Mouse (Mus musculus) frontal cortex, postnatal 36 days (tissue): Measurements from ENCODE around the gene Dnah10.
"Not testable (repeated sequence)": the region's sequence is repeated elsewhere in the genome, so short reads cannot be mapped to it uniquely, and the experiment has no call there.

ENCODE experiments used
- DNase-seq, 2 experiments: peaks; one replicate each; pipeline ENCODE4 v3.0.0; 2022; ENCODE audit warnings: low spot score in 2 of 2

Gene Dnah10

DNA sequence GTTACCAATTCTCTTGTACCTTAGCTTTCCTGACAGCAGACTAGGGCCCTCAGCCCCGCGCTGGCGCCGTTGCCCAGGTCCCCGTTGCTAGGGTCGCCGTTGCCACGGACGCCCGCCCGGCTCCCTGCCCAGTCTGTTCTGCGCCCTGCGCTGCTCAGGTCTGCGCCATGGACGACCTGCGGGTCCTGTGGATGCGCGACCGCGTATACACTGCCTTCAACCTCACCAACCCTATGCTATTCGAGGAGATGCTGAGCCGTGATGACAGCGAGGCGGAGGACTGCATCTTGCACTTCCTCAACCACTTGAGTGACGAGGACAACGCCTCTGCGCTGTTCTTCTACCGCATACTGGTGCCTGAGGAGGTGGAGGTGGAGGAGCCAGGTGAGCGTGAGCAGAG is at the start of gene Dnah10:
TSS of gene Dnah10 (plus strand) at position 89 of the 400 bp plus-strand sequence.
- peak; percentile 47 to 54 for DNase-seq

DNA sequence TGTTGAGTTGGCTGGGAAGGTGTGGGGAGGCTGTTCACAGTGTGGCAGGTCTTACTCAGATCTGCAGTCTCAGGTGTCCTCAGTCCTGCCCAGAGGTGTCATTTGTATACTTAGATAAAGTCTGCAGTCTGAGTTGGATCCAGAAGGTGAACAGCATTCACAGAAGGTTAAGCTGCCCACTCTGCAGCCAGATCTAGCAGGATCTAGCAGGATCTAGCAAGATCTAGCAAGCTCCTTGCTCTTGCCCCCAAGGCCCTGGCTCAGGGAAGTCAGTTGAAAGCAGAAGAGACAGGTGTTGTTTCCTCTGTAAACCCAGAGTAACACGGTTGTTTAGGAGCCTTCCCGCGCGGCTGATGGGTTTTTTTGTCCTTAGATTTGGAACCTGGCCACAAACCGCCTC is 11.1 kb upstream of the Dnah10 start:
- DNase-seq, result no peak

- no peak for DNase-seq
Observed at GRCm38 (mm10) chr5:124715135-124715534, 9.8 kb upstream of the Dnah10 start.

DNA sequence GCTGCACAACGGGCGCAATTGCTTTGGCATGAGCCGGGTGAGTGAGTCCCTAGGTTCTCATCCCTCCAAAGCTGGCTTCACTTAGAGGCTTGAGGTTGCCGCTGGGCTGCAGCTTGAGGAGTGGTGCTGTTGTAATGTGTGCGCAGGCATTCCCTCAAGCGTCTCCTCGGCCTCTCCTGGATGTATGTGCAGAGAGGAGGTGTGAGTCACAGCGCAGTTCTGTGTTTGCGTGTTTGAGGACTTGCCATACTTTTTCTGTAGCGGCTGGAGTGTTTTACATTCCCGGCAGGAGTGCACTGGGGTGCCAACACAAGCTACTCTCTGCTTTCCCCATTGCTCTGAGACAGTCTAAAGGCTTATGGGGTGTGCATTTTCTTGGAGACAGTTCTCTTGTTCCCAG is 6.9 kb upstream of the Dnah10 start:
- DNase-seq, result peak; percentile 9 to 18

- DNase-seq, result no peak
Observed at GRCm38 (mm10) chr5:124718396-124718795, 6.5 kb upstream of the Dnah10 start.

- DNase-seq, result no peak
Observed at GRCm38 (mm10) chr5:124723125-124723524, 1.8 kb upstream of the Dnah10 start.

- DNase-seq, result no peak
Observed at GRCm38 (mm10) chr5:124729662-124730206, 4.8 kb downstream of the Dnah10 start.

GRCm38 (mm10) chr5:124733961-124734360 is 9.1 kb downstream of the Dnah10 start:
- no peak for DNase-seq

- no peak for DNase-seq
Observed at GRCm38 (mm10) chr5:124741898-124742599, 17.2 kb downstream of the Dnah10 start.

DNA sequence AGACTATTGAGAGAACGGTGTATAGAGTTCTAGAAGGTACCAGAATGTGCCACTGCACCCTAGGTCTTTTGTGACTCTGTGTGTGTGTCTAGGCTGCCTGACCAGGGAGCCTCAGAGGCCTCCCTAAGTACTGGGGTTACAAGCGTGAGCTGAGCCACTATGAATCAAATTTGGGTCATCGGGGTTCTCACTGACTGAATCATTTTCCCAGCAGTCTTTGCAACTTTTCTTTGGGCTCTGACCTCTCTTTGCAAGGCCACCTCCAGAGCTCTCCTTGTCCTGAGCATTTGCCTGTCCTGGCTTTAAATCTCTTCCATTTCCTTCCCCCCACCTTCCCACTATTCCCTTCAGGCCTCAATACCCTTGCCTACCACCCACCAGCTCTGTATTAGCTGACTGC is 19.0 kb downstream of the Dnah10 start:
- DNase-seq, result no peak

DNA sequence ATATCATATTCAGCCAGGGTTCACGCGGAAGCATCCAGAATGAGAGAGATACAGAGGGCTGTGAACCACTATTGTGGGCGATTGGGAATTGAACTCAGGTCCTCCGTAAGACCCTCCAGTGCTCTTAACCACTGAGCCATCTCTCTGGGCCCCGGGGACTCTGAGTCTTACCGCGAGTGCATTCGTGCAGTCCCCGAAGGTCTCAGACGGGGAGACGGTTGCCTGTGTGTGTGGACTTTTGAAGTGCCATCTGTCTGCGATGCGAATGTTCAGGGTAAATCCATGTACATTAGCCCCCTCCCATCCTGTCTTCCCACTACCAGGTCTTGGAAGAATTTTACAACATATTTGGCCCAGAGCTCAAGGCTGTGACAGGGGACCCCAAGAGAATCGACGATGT is 21.3 kb downstream of the Dnah10 start:
- DNase-seq, result no peak

DNA sequence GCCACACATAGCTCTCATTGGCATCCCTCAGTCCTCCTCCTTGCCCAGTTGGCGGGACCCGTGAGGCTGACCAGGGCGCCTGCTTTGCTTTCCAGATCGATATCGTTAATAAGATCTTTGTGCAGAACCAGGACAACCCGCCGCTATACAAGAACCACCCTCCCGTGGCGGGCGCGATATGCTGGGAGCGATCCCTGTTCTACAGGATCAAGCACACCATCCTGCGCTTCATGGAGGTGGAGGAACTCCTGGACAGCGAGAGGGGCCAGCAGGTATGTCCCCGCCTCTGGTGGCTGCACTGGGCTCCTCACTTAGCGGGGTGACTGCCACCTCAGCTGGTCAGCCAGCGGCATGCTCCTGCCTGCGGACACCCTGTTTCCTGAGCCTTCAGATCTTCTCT is 23.4 kb downstream of the Dnah10 start:
- DNase-seq, result no peak

DNA sequence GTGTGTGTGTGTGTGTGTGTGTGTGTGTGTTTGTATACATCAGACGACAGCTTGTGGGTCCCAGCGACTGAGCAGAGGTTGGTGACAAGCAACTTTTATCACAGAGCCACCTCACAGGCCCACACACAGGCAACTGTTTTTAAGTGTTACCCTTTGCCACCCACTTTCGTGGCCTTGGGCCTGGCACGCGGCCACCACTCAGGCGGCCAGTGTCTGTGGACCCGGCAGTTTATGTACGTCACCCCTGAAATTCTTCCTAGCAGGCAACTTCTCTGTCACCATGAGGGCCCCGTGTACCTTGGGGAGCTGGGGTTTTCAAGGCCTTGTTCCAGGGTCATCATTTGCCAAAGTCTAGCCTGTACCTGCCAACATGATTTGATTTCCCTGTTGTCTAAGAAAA is 26.8 kb downstream of the Dnah10 start:
- DNase-seq, result no peak

DNA sequence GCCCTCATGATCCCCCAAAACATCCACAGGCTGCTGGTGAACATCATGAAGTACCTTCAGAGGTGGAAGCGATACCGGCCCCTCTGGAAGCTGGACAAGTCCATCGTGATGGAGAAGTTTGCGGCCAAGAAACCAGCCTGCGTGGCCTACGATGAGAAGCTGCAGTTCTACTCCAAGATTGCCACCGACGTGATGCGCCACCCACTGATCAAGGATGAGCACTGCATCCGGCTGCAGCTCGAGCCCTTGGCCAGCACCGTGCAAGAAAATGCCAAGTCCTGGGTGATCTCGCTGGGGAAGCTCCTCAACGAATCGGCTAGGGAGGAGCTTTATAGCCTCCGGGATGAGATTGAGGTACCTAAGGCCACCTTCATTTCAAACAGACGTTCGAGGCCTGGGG is 36.1 kb downstream of the Dnah10 start:
- DNase-seq, result peak in 1 of 2 experiments; percentile 6

GRCm38 (mm10) chr5:124761787-124762186 is 36.9 kb downstream of the Dnah10 start:
- no peak for DNase-seq

GRCm38 (mm10) chr5:124774552-124774951 is 49.7 kb downstream of the Dnah10 start:
- DNase-seq, result no peak

DNA sequence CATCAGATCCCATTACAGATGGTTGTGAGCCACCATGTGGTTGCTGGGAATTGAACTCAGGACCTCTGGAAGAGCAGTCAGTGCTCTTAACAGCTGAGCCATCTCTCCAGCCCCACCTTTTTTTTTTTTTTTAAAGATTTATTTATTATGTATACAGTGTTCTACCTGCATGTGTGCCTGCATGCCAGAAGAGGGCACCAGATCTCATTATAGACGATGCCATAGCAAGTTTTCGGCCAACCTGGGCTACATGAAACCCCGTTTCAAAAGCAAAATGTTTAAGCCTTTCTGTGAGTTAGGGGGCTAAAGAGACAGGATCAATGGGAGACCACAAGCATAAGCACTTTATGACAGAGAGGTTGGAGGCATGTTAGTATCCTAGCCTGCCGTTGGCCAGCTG is 51.4 kb downstream of the Dnah10 start:
- DNase-seq, result not testable (repeated sequence)

DNA sequence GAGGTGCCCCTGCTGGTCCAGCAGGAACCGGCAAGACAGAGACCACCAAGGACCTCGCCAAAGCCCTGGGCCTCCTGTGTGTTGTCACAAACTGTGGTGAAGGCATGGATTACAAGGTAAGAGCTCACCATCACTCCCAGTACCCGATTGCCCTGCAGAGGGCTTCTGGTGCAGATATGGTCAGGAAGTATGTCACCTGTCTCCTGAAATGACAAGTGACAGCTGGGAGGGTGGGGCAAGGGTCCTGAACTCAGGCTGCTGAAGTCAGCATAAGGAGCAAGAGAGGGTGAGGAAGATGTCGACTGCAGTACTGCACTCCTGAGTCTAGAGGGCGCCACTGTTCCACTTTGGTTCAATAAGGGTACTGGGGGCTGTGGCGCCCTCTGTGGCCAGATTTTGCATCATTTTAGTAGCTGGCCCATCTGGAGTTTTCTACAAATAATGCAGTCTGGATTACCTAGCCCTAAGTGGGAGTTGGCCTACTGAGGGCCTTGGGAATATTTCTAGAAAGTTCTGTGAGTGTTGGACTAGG is 52.4 kb downstream of the Dnah10 start:
- DNase-seq, result peak; percentile 8 to 60

GRCm38 (mm10) chr5:124779926-124780325 is 55.0 kb downstream of the Dnah10 start:
- DNase-seq, result no peak

- no peak for DNase-seq
Observed at GRCm38 (mm10) chr5:124781696-124782095, 56.8 kb downstream of the Dnah10 start.

DNA sequence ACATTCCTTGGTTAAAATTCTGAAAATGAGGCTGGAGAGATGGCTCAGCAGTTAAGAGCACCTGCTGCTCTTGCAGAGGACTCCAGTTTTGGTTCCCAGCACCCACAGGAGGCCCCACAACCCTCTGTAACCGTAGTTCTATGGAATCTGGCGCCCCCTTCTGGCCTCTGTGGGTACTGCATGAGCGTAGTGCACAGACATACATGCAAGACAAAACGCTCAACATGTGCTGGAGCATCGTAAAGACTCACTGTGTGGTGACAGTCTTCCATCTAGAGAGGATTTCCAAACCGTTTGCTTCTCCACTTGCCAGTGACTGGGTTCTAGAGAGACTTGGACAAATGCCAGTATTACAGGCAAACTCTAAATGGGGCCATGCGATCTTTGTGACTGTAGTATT is 60.8 kb downstream of the Dnah10 start:
- no peak for DNase-seq

GRCm38 (mm10) chr5:124792112-124792511 is 67.2 kb downstream of the Dnah10 start:
- DNase-seq, result no peak

- DNase-seq, result peak; percentile 58 to 77
Observed at GRCm38 (mm10) chr5:124809708-124810366, 85.0 kb downstream of the Dnah10 start.
